Mouse (Mus musculus) splenic B cell, adult 2 months (primary cell): Measurements from ENCODE around the gene Trh.

Experiments used
- DNase-seq: peaks from one replicate; pipeline ENCODE4 v3.0.0-alpha.2; 2011; ENCODE audit warnings: low read depth, low spot score
- H3K27me3 ChIP-seq: 2 replicates; pipeline ENCODE4 v1.6.1; 2012; ENCODE audit warnings: mild to moderate bottlenecking, low read length, moderate library complexity, mixed read lengths; ENCODE audit not compliant: control insufficient read depth, poor library complexity, insufficient read depth, severe bottlenecking
- H3K36me3 ChIP-seq: 2 replicates; pipeline ENCODE4 v1.6.1; 2012; ENCODE audit warnings: mild to moderate bottlenecking, low read length, moderate library complexity, mixed read lengths; ENCODE audit not compliant: control insufficient read depth, poor library complexity, insufficient read depth, severe bottlenecking

The Trh gene

GRCm38 (mm10) chr6:92244591-92244990 lies at the start of gene Trh:
Trh (minus strand) TSS chr6:92244650.
- no peak for DNase-seq
- Histone ChIP-seq H3K36me3 (no peaks in the 10 kb centered on the region), H3K27me3 (no peaks in the 10 kb centered on the region)

DNA sequence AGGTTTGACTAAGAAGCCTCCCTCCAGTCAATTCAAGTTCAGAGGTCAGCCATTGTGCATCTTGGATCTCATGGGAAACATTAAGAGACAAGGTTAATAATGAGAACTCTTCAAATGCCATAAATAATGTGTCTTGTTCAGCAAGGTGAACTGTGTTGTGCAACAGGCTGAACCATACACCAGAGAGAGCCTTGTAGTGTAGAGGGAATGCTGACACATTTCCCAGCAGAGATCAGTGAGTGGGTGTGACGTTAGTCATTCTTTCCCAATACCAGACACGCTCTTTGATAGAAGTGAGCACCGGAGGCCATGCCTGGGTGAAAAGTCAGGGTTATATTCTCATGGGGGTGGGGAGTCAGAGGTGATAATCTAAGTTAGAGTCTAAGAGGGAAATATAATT lies 46.4 kb upstream of the Trh start:
- no peak for DNase-seq
- Histone ChIP-seq H3K27me3 (no peaks in the 10 kb centered on the region), H3K36me3 (no peaks in the 10 kb centered on the region)

DNA sequence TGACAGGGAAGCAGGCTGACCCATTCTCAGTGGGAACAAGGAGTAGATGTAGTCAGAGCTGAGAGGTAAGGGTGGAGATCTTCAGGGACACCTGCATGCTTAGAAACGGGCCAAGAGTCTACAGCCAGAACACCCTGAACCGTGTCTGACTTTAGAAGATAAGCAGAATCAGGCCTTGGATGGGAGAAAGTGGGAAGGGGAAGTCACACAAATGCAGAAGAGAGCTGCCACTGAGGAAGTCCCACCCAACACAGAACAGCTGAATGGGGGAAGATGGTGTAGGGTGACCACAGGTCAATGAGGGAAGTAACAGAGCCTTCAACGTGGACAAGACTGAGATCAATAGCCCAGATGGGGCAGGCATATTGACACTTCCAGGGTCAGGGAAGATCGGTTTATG lies 42.4 kb upstream of the Trh start:
- no peaks in the 10 kb centered on the region for H3K36me3 ChIP-seq
- DNase-seq = no peak
- no peaks in the 10 kb centered on the region for H3K27me3 ChIP-seq

- peak; percentile 18 for DNase-seq
- H3K36me3 ChIP-seq = no peaks in the 10 kb centered on the region
- no peaks in the 10 kb centered on the region for H3K27me3 ChIP-seq
Observed at GRCm38 (mm10) chr6:92286258-92286888, 41.9 kb upstream of the Trh start.

DNA sequence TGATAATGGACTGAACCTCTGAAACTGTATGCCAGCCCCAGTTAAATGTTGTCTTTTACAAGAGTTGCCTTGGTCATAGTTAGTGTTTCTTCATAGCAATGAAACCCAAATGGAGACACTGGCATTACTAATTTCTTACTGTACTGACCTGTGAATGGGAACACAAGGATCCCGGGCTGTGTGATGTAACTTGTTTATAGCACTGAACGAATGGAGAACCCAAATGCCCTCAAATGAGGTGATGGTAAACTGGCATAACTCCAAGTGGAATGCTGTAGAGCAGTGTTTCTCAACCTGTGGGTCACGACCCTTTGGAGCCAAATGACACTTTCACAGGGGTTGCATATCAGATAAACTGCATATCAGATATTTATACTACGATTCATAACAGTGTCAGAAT lies 41.1 kb upstream of the Trh start:
- Histone ChIP-seq H3K27me3 (no peaks in the 10 kb centered on the region), H3K36me3 (no peaks in the 10 kb centered on the region)
- DNase-seq = no peak

- H3K36me3 ChIP-seq = no peaks in the 10 kb centered on the region
- no peaks in the 10 kb centered on the region for H3K27me3 ChIP-seq
- no peak for DNase-seq
Observed at GRCm38 (mm10) chr6:92277179-92277578, 32.7 kb upstream of the Trh start.

GRCm38 (mm10) chr6:92273652-92274322 lies 29.3 kb upstream of the Trh start:
- DNase-seq = no peak
- no peaks in the 10 kb centered on the region for H3K27me3 ChIP-seq
- no peaks in the 10 kb centered on the region for H3K36me3 ChIP-seq

- no peaks in the 10 kb centered on the region for H3K36me3 ChIP-seq
- no peaks in the 10 kb centered on the region for H3K27me3 ChIP-seq
- DNase-seq = no peak
Observed at GRCm38 (mm10) chr6:92272601-92273000, 28.2 kb upstream of the Trh start.

DNA sequence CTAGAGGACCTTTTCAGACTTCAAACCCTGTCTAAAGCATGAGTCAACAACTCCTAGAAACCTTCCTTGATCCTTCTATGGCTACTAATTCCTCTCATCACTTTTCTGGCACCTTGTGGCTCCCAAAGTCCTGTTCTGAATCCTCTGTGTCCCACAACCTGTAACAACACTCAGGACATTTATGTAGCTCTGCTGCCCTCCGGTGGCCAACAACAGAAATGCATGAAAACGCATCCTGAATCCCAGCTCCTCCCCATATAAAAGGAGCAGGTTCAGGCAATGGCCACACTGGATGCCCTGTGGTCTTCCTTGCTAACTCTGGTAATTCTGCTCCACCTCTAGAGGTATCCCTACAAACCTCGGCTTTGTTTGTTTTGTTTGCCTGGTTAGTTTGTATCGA lies 24.6 kb upstream of the Trh start:
- DNase-seq = peak; percentile 76
- Histone ChIP-seq H3K36me3 (no peaks in the 10 kb centered on the region), H3K27me3 (no peaks in the 10 kb centered on the region)

- H3K27me3 ChIP-seq = no peaks in the 10 kb centered on the region
- no peak for DNase-seq
Observed at GRCm38 (mm10) chr6:92268001-92268400, 23.6 kb upstream of the Trh start.

GRCm38 (mm10) chr6:92261162-92261843 lies 16.9 kb upstream of the Trh start:
- Histone ChIP-seq H3K27me3 (no peaks in the 10 kb centered on the region), H3K36me3 (no peaks in the 10 kb centered on the region)
- DNase-seq = no peak

More at GRCm38 (mm10) chr6:92268001-92268400, 23.6 kb upstream of the Trh start:
- H3K36me3 ChIP-seq = no peaks in the 10 kb centered on the region

GRCm38 (mm10) chr6:92255346-92255745 lies 10.9 kb upstream of the Trh start:
- H3K27me3 ChIP-seq = no peaks in the 10 kb centered on the region
- no peaks in the 10 kb centered on the region for H3K36me3 ChIP-seq
- DNase-seq = no peak

GRCm38 (mm10) chr6:92253253-92253870 lies 8.9 kb upstream of the Trh start:
- no peaks in the 10 kb centered on the region for H3K27me3 ChIP-seq
- no peak for DNase-seq
- H3K36me3 ChIP-seq = no peaks in the 10 kb centered on the region

DNA sequence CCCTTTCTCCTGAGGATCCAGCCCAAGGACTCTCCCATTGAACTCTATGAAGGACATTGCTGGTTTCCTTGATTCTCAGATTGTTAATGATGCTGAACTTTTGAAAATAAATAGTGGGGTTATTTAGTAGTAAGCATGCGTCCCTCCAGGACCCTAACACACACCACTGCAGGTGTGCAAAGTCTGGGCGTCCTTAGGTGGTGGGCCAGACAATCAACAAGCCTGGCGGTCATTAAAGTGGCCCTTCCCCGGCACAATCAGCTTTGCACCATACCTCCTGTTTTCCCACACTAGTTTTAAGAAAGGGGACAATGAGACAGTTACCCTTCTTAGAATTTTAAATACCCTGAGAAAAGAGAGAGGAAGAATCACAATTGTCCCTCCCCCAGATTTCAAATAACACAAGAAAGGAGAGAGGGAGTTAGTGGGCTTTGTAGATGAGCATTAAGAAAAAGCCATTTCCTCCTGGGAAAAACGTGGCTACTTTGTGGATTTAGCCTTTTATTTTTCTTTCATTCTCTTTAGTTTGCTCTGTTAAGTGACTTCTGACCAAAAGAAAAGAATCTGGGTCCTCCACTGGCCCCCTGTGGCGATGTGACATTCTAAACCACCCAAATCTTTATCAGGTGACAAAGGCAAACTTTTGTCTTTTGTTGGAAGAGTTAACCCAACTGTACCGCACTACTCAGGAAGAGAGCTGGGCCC lies 2.9 kb upstream of the Trh start:
- Histone ChIP-seq H3K36me3 (no peaks in the 10 kb centered on the region), H3K27me3 (no peaks in the 10 kb centered on the region)
- no peak for DNase-seq
